Mouse (Mus musculus) midbrain, embryonic 13.5 days (tissue): ENCODE data around the gene Hoxb8. TPM values are rescaled to one million over a fixed set of nuclear protein-coding genes. Genes with fewer than 3 reads are reported as not detected.

Experiments used
- ATAC-seq: fragments of 200-750 bp; cut with Nextera tagmentation; 2 replicates; pipeline ENCODE4 v1.8.0; 2017; ENCODE audit warnings: mild to moderate bottlenecking, moderate TSS enrichment, moderate library complexity
- H3K27ac ChIP-seq: fragments of 300-500 bp; sonication (generic); 2 replicates; pipeline ENCODE4 v1.5.1; 2015; ENCODE audit warnings: inconsistent platforms, mild to moderate bottlenecking, moderate library complexity
- H3K27me3 ChIP-seq: fragments of 300-500 bp; sonication (generic); 2 replicates; pipeline ENCODE4 v1.6.1; 2015; ENCODE audit warnings: mild to moderate bottlenecking, inconsistent platforms
- H3K36me3 ChIP-seq: fragments of 300-500 bp; sonication (generic); 2 replicates; pipeline ENCODE4 v1.6.1; 2015; ENCODE audit warnings: mild to moderate bottlenecking, inconsistent platforms
- H3K4me1 ChIP-seq: fragments of 300-500 bp; sonication (generic); replicated peaks from 2 replicates; pipeline ENCODE4 v1.6.1; 2015; ENCODE audit warnings: inconsistent platforms
- H3K4me2 ChIP-seq: fragments of 300-500 bp; sonication (generic); replicated peaks from 2 replicates; pipeline ENCODE4 v1.6.1; 2015; ENCODE audit warnings: moderate library complexity, mild to moderate bottlenecking, inconsistent platforms
- H3K4me3 ChIP-seq: fragments of 300-500 bp; sonication (generic); replicated peaks from 2 replicates; pipeline ENCODE4 v1.5.1; 2015; ENCODE audit warnings: mild to moderate bottlenecking, inconsistent platforms
- H3K9ac ChIP-seq: fragments of 300-500 bp; sonication (generic); replicated peaks from 2 replicates; pipeline ENCODE4 v1.6.1; 2015; ENCODE audit warnings: mild to moderate bottlenecking, inconsistent platforms
- H3K9me3 ChIP-seq: fragments of 300-500 bp; sonication (generic); 2 replicates; pipeline ENCODE4 v1.6.1; 2016; ENCODE audit warnings: mild to moderate bottlenecking, inconsistent platforms
- WGBS: fragments of 180-500 bp; shearing (Covaris S2); methylation state at CpG from one replicate; pipeline ENCODE4 v1.1.7; 2015; 5-methylcytosine and 5-hydroxymethylcytosine counted together
- polyA plus RNA-seq: library from polyadenylated mRNA; unstranded; fragments of >200 nt; fragmentation: Nextera tagmentation; extraction: Ambion mirVana; gene quantifications from 2 replicates; pipeline ENCODE4 v1.2.1, GENCODE M21; 2015

Hoxb8 gene
- polyA plus RNA-seq, 1 experiment from 2014 or later = not detected

DNA sequence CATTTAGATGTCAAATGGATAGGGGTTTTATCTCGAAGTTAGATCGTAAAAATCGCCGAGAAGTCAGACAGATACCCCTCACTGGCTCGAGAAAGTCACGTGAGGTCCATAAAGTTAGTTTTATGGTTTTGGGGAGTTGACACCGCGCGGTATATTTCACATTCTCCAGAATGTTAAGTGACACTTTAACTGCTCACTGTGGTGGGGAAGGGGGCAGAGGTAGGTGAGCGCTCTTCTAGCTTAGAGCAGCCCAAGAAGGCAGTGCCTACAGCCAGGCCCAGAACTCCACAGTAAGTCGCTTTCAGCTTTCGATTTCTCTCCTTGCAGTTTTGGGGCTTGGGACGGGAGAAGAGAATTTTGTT lies 25.2 kb downstream of the Hoxb8 start:
- Histone ChIP-seq H3K9ac (no peak overlapping the region), H3K27me3 (peaks cover 100% of the 10 kb centered on the region), H3K9me3 (no peaks in the 10 kb centered on the region), H3K27ac (no peak overlapping the region), H3K36me3 (no peaks in the 10 kb centered on the region), H3K4me2 (no peak overlapping the region), H3K4me3 (no peak overlapping the region), H3K4me1 (no peaks in the 10 kb centered on the region; the same call in 1 of the 2 replicates)
- 1% methylated on average over 13 of the region's 13 CpGs for WGBS
- ATAC-seq = no peak

DNA sequence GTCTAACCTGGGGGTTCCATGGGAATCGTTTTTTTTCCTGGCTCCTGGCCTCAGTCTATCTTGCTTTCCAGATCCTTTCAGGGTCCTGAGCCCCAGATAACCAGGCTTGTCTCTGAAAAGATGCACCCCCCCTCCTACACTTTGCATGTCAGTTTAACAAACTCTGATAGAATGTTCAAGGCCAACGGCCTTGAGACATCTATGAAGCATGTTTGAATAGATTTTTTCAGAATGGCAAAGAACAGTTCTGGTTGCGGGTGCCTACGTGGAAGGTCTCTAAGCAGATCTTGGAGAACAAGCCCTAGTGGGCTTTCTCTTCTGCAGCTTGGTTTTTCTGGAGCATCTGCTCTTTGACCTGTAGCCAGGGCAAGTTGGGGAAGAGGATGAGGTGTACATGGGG lies 27.1 kb downstream of the Hoxb8 start:
- Histone ChIP-seq H3K36me3 (no peaks in the 10 kb centered on the region), H3K4me1 (no peaks in the 10 kb centered on the region; the same call in 1 of the 2 replicates), H3K27ac (no peak overlapping the region), H3K9me3 (no peaks in the 10 kb centered on the region), H3K4me2 (no peak overlapping the region), H3K4me3 (no peak overlapping the region), H3K9ac (no peak overlapping the region), H3K27me3 (peaks cover 100% of the 10 kb centered on the region)
- no peak for ATAC-seq
- 10% methylated on average over 4 of the region's 4 CpGs for WGBS

DNA sequence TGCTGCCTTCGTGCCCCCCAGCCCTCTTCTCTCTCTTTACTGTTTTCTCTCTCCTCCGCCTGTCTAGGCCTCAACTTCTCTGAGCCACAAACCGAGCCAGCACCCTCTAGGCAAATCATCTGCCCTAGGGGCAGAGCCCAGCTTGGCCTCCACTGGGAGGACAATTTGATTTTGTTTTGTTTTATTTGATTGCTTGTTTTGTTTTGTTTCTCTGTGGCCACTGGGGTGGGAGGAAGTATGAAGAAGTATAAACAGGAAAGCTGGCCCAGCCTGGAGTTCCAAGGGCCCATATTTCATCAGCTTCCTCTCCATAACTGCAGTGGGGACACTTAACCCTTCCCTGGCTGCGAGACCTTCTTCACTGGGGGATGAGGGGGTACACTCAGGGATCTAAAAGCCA lies 27.6 kb downstream of the Hoxb8 start:
- Histone ChIP-seq H3K4me2 (no peak overlapping the region), H3K9ac (no peak overlapping the region), H3K27ac (no peak overlapping the region), H3K4me3 (no peak overlapping the region), H3K4me1 (no peaks in the 10 kb centered on the region), H3K27me3 (peaks cover 100% of the 10 kb centered on the region), H3K36me3 (no peaks in the 10 kb centered on the region), H3K9me3 (no peaks in the 10 kb centered on the region)
- WGBS = 7% methylated on average over 4 of the region's 4 CpGs
- no peak for ATAC-seq

GRCm38 (mm10) chr11:96310183-96310938 lies 28.7 kb downstream of the Hoxb8 start:
- WGBS = 4% methylated on average over 20 of the region's 20 CpGs
- ATAC-seq = no peak
- no peaks in the 10 kb centered on the region for H3K36me3 ChIP-seq
- H3K9me3 ChIP-seq = no peaks in the 10 kb centered on the region
- no peaks in the 10 kb centered on the region for H3K4me1 ChIP-seq
- no peak overlapping the region for H3K4me2 ChIP-seq
- H3K27me3 ChIP-seq = peaks cover 100% of the 10 kb centered on the region
- no peak overlapping the region for H3K4me3 ChIP-seq
- no peak overlapping the region for H3K27ac ChIP-seq
- H3K9ac ChIP-seq = no peak overlapping the region

- Histone ChIP-seq H3K9ac (no peak overlapping the region), H3K4me2 (no peak overlapping the region), H3K4me3 (no peak overlapping the region), H3K27ac (no peak overlapping the region), H3K36me3 (no peaks in the 10 kb centered on the region), H3K9me3 (no peaks in the 10 kb centered on the region), H3K27me3 (peaks cover 100% of the 10 kb centered on the region), H3K4me1 (no peaks in the 10 kb centered on the region)
- 7% methylated on average over 6 of the region's 6 CpGs for WGBS
- ATAC-seq = no peak
Measured at GRCm38 (mm10) chr11:96311097-96311496, 29.4 kb downstream of the Hoxb8 start.

- peak; percentile 73; the same call in 1 of the 2 replicates for ATAC-seq
- Histone ChIP-seq H3K4me3 (no peak overlapping the region), H3K9me3 (no peaks in the 10 kb centered on the region), H3K27me3 (peaks cover 100% of the 10 kb centered on the region), H3K27ac (no peak overlapping the region), H3K36me3 (no peaks in the 10 kb centered on the region), H3K9ac (no peak overlapping the region), H3K4me2 (no peak overlapping the region), H3K4me1 (no peaks in the 10 kb centered on the region)
- 1% methylated on average over 31 of the region's 31 CpGs for WGBS
Measured at GRCm38 (mm10) chr11:96311520-96312417, 30.1 kb downstream of the Hoxb8 start.

DNA sequence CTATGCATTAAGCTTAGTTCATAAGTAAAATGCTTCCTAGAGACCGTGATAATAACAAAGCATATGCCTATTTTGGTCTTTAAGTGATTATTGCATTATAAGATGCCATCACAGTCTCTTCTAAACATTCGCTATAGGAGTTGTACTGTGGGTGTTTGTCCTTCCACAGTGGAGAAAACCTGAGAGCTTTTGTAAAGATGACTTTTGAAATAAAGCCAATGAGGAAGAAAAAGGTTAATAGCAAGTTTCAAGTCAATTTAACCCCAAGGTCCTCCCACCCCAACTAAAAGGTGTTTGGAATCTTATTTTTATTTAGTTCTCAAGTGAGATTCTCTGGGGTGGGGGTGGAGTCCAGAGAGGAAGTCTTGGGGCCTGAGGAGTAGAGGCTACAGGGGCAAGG lies 31.4 kb downstream of the Hoxb8 start:
- Histone ChIP-seq H3K4me3 (no peak overlapping the region), H3K4me2 (no peak overlapping the region), H3K9me3 (no peaks in the 10 kb centered on the region), H3K27ac (no peak overlapping the region), H3K27me3 (peaks cover 100% of the 10 kb centered on the region), H3K4me1 (peaks cover 1% of the 10 kb centered on the region; the same call in 1 of the 2 replicates), H3K9ac (no peak overlapping the region), H3K36me3 (no peaks in the 10 kb centered on the region)
- WGBS = 15% methylated on average over 2 of the region's 2 CpGs
- ATAC-seq = no peak

DNA sequence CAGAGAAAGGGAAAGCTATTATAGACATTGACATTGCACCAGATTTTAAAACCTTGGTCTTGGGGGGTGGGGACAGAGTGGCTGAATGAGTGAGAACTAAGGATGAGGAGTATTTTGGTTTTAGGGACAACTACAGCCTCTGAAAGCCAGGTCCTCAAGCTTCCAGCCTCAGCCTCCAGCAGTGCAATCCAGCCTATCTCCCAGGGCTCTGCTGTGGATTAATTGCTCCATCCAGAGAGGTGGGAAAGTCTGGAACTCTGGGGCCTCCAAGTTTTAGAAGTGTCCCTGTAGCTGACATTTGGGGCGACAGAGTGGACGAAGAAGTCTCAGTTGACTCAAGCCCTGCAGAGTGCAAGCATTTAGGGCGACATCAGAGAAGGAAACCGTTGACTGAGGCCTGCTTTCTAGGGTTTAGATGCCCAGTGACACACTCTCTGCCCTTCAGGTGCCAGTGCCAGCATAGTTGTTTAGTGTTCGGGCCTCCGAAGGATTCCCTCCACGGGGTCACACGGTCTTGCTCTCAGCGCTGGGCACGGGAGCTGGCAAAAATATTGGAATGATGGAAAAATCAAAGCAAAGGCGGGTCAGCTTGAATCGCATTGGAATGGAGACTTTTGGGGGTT lies 32.2 kb downstream of the Hoxb8 start:
- H3K9me3 ChIP-seq = no peaks in the 10 kb centered on the region
- no peak overlapping the region for H3K9ac ChIP-seq
- H3K4me1 ChIP-seq = peaks cover 7% of the 10 kb centered on the region; the same call in 1 of the 2 replicates
- H3K27ac ChIP-seq = no peak overlapping the region
- peaks cover 100% of the 10 kb centered on the region for H3K27me3 ChIP-seq
- ATAC-seq = no peak
- no peak overlapping the region for H3K4me3 ChIP-seq
- no peaks in the 10 kb centered on the region for H3K36me3 ChIP-seq
- no peak overlapping the region for H3K4me2 ChIP-seq
- 7% methylated on average over 12 of the region's 12 CpGs for WGBS

DNA sequence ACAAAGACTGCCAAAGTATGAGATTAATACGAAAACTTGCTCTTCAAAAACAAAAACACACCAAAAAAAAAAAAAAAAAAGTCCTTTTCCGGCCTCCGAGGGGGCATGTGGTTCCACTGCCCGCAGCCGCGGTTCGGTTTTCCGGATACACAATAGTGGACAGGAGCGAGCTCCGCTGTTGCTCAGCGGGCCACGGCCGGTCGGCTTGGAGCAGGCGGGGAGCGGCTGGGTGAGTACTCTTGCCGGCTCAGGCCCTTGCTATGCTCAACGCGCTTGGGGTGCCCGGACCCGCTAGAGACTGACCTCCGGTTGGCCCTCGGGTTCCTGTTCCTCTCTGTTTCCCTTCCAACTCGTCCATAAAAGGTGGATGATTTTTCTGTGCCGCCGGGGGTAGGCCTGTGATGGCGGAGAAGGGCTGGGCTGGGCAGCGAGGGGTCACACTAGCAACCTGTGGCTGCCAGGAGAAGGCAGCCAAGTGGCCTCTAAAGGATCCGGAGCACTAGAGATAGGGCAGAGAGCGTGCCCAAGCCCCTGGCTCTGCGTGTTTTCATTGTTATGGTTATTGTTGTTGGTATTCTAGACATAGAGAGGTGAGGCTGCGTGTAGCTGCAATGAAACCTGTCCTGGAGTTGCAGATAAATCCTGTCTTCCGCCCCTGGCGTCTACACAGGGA lies 33.1 kb downstream of the Hoxb8 start:
- Histone ChIP-seq H3K9me3 (no peaks in the 10 kb centered on the region), H3K4me1 (peaks cover 9% of the 10 kb centered on the region; the same call in 1 of the 2 replicates), H3K27me3 (peaks cover 100% of the 10 kb centered on the region), H3K4me3 (no peak overlapping the region), H3K36me3 (no peaks in the 10 kb centered on the region), H3K27ac (no peak overlapping the region), H3K4me2 (no peak overlapping the region), H3K9ac (no peak overlapping the region)
- 2% methylated on average over 34 of the region's 34 CpGs for WGBS
- no peak for ATAC-seq

GRCm38 (mm10) chr11:96315344-96315681 lies 33.6 kb downstream of the Hoxb8 start:
- Histone ChIP-seq H3K36me3 (no peaks in the 10 kb centered on the region), H3K27me3 (peaks cover 100% of the 10 kb centered on the region), H3K9ac (no peak overlapping the region), H3K4me1 (peaks cover 9% of the 10 kb centered on the region; the same call in 1 of the 2 replicates), H3K27ac (no peak overlapping the region), H3K4me3 (no peak overlapping the region), H3K9me3 (no peaks in the 10 kb centered on the region), H3K4me2 (no peak overlapping the region)
- WGBS = 4% methylated on average over 5 of the region's 5 CpGs
- no peak for ATAC-seq

- no peak overlapping the region for H3K9ac ChIP-seq
- WGBS = 7% methylated on average over 18 of the region's 18 CpGs
Measured at GRCm38 (mm10) chr11:96316696-96317607, 35.2 kb downstream of the Hoxb8 start.

More at GRCm38 (mm10) chr11:96316696-96317607, 35.2 kb downstream of the Hoxb8 start:
- Histone ChIP-seq H3K4me2 (no peak overlapping the region), H3K9me3 (no peaks in the 10 kb centered on the region), H3K27me3 (peaks cover 100% of the 10 kb centered on the region), H3K27ac (no peak overlapping the region), H3K4me1 (peaks cover 9% of the 10 kb centered on the region; the same call in 1 of the 2 replicates), H3K36me3 (no peaks in the 10 kb centered on the region), H3K4me3 (no peak overlapping the region)
- ATAC-seq = no peak
